Comparison of ENCODE assay signal across 29 mouse cellular contexts in the genomic region with DNA sequence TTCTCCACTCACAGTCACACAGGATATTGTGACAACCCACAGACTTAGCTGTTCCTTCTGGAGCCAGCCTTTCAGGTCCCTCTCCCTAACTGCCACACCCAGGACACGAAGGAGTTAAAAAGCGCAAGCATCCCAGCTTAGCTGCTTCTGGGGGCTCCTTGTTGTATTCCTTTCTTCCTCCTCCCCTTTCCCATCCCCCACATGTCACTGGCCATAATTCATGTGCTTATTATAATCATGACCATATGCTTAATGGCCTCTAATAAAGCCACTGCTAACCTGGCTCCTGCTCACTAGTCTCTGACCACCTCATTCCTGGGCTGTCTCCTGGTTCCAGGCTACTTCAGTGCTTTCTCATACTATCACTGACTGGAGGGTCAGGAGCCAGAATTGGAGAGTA. TPM values are rescaled to one million over a fixed set of nuclear protein-coding genes. Genes with fewer than 3 reads are reported as not detected.
DNase-seq lines count a peak whose midpoint lies in the region; ATAC-seq lines count a peak whose summit lies in the region.
"Had no signal": no experiment of that assay in that cellular context is flagged by ENCODE, and none has a peak within 500 bp of the region (broad histone marks: within the 10 kb centered on the region; RNA-seq: fewer than 3 reads in every experiment).

No protein-coding gene starts in this region.

- H3K27me3 ChIP-seq in limb, embryonic 11.5 days (ENCODE audit: control insufficient read depth, insufficient read depth, low read length) = no peaks in the 10 kb centered on the region
- H3K27me3 ChIP-seq: forebrain, embryonic 15.5 days had no signal

- peaks cover 17% of the 10 kb centered on the region for H3K4me1 ChIP-seq in limb, embryonic 11.5 days (ENCODE audit: control insufficient read depth, insufficient read depth, low read length)
- H3K4me1 ChIP-seq: forebrain, embryonic 15.5 days; heart, embryonic 15.5 days had no signal

- no peak overlapping the region for H3K4me3 ChIP-seq in limb, embryonic 11.5 days (ENCODE audit: low read depth, low read length)
- H3K4me3 ChIP-seq: embryonic facial prominence, embryonic 13.5 days; erythroblast, embryonic 14.5 days; forebrain, embryonic 12.5 days; forebrain, embryonic 15.5 days; gastrocnemius, adult 2 months; heart, embryonic 12.5 days; heart, embryonic 15.5 days; hindbrain, embryonic 10.5 days had no signal

- ATAC-seq in limb, embryonic 11.5 days (ENCODE audit: insufficient number of reproducible peaks, low FRiP score, low TSS enrichment, low read depth) = 0 out of 2 replicates have a peak, but pooled peaks have one; percentile 23
- ATAC-seq: forebrain, embryonic 15.5 days; hindbrain, postnatal 0 days; intestine, postnatal 0 days; Patski had no signal

- 40% methylated on average over 2 of the region's 2 CpGs for WGBS in limb, embryonic 11.5 days

- H3K36me3 ChIP-seq in limb, embryonic 11.5 days (ENCODE audit: control insufficient read depth, insufficient read depth, low read length) = no peaks in the 10 kb centered on the region
- H3K36me3 ChIP-seq: embryonic facial prominence, embryonic 13.5 days; forebrain, embryonic 12.5 days; forebrain, embryonic 15.5 days; G1E; heart, embryonic 12.5 days; heart, embryonic 15.5 days; hindbrain, embryonic 10.5 days had no signal

- no peak overlapping the region; the same call in 1 of the 2 replicates for H3K27ac ChIP-seq in limb, embryonic 11.5 days (replicated peaks; ENCODE audit: low read depth, low read length)
- H3K27ac ChIP-seq: embryonic facial prominence, embryonic 13.5 days; forebrain, embryonic 12.5 days; forebrain, embryonic 15.5 days; gastrocnemius, adult 2 months; heart, embryonic 15.5 days; hindbrain, embryonic 10.5 days; hindbrain, embryonic 14.5 days; hindbrain, postnatal 0 days had no signal

- H3K4me2 ChIP-seq in limb, embryonic 11.5 days (ENCODE audit: low read depth, severe bottlenecking) = no peak overlapping the region
- H3K4me2 ChIP-seq: embryonic facial prominence, embryonic 13.5 days; forebrain, embryonic 12.5 days; forebrain, embryonic 15.5 days; heart, embryonic 12.5 days; heart, embryonic 15.5 days; hindbrain, embryonic 14.5 days had no signal

- H3K9ac ChIP-seq in limb, embryonic 11.5 days (ENCODE audit: low read length) = no peak overlapping the region
- H3K9ac ChIP-seq: embryonic facial prominence, embryonic 13.5 days; forebrain, embryonic 12.5 days; forebrain, embryonic 15.5 days; heart, embryonic 12.5 days; heart, embryonic 15.5 days; hindbrain, embryonic 14.5 days had no signal

- DNase-seq in embryo, embryonic 10 days (ENCODE audit: low spot score) = peak; percentile 45
- no peak for DNase-seq in embryo, embryonic 9.5 days (ENCODE audit: extremely low spot score)
- peak; percentile 82 for DNase-seq in forelimb bud, embryonic 11.5 days (ENCODE audit: low read depth, low spot score)
- DNase-seq in limb, embryonic 11.5 days (ENCODE audit: low spot score) = peak; percentile 80
- DNase-seq in gastrocnemius, postnatal 4 days (ENCODE audit: low spot score in 2 of 2) = no peak
- DNase-seq in ovary, postnatal 10 days (ENCODE audit: low spot score) = no peak
- no peak for DNase-seq in left cerebral cortex, adult 9 months (ENCODE audit: low spot score in 2 of 2)
- DNase-seq: adrenal gland, postnatal 14 days; cerebellum, adult 11 months; cerebellum, adult 2 months; cerebellum, adult 9-11 months; cerebellum, postnatal 36 days; gastrocnemius, adult 2 months; gastrocnemius, postnatal 14 days; heart, adult 18-20 months; heart, postnatal 10 days; heart, postnatal 36 days had no signal

- no peaks in the 10 kb centered on the region for H3K9me3 ChIP-seq in limb, embryonic 11.5 days (ENCODE audit: control insufficient read depth, low read length)
- H3K9me3 ChIP-seq: embryonic facial prominence, embryonic 13.5 days; forebrain, embryonic 12.5 days; forebrain, embryonic 15.5 days; G1E; heart, embryonic 12.5 days; heart, embryonic 15.5 days; hindbrain, embryonic 10.5 days had no signal

RNA-seq across cellular contexts. Expression of a gene that starts 27.6 kb away (rescaled TPM):
- 5.4 and 6.0 TPM in 2 replicates for polyA plus RNA-seq in limb, embryonic 11.5 days (2014; fragmentation: Nextera tagmentation; extraction: Ambion mirVana)
- total RNA-seq in gastrocnemius, postnatal 4 days (2021) = 10 to 100 TPM; 57.8 to 58.8 TPM

Comparison
In these comparisons a context has a peak if more than half of its experiments do, and no peak if none do; other contexts are left out.
1. DNase-seq: peak in embryo, embryonic 10 days (single experiment), forelimb bud, embryonic 11.5 days (single experiment) and limb, embryonic 11.5 days (single experiment); none in embryo, embryonic 9.5 days (single experiment), gastrocnemius, postnatal 4 days (0 of 2), ovary, postnatal 10 days (single experiment) and left cerebral cortex, adult 9 months (0 of 2).